Mouse (Mus musculus) mouse embryonic stem cell (cell line): ENCODE data around the gene Aox4.

Source experiments
- in situ Hi-C, 2 experiments: fragments of 300-500 bp; cut with MboI; formaldehyde crosslinking; loops; 1 replicate in 1 of 2; 3 replicates in 1 of 2; pipeline ENCODE4 v1.14.3; 2019 to 2020; ENCODE audit warnings: low sequenced_read_pairs in 2 of 2, low pct_unique_long_range_greater_than_20kb in 1 of 2, mixed read lengths in 1 of 2; ENCODE audit not compliant: unreplicated experiment in 1 of 2

The Aox4 gene

DNA sequence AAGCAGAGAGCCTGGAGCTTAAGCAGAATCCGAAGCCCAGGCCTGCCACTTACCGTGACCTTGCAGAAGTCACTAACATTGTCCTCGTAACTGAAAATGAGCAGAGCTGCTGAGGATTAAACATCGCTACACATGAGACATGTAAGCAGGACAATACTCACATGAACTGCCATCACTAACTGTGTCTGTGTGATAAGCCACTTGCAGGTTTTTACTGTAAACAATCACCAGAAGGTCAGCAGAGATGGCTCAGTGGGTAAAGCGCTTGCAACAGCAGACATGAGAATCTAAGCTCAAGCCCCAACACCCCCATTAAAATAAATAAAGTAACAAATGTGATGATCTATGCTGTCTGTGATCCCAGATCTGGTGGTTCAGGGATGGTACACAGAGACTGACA is 28.2 kb downstream of the Aox4 start:
- in situ Hi-C loops, result no loop called here

DNA sequence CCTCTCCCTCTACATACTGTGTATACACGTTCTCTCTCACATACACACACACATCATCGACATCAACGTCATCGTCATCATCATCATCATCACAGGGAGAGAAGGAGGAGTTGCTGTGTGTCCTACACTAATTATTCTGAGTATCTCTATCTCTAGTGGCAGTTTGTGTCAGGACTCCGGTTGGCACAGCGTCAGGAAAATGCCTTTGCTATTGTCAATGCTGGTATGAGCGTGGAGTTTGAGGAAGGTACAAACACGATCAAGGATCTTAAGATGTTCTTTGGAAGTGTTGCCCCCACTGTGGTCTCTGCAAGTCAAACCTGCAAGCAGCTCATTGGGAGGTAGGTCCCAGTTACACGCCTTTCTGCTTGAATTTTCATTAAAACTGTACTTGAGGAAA is 28.8 kb downstream of the Aox4 start:
- in situ Hi-C loops, result no loop called here

DNA sequence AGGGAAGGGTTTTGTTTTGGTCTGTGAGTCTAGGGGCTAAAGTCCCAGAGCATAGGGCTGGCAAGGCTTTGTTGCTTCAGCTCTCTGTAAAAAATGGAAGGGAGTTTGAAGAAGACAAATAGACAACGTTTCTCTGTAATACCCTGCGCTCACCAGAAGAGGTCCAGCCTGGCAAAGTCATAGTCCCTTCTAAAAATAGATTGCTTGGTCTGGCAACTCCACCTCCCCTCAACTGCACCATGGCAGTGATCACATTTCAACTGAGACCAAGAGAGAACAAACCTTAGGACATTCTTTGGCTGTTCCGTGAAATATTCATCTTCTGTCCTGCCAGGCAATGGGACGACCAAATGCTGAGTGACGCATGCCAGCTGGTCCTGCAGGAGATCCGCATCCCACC is 30.1 kb downstream of the Aox4 start:
- in situ Hi-C loops, result no loop called here

DNA sequence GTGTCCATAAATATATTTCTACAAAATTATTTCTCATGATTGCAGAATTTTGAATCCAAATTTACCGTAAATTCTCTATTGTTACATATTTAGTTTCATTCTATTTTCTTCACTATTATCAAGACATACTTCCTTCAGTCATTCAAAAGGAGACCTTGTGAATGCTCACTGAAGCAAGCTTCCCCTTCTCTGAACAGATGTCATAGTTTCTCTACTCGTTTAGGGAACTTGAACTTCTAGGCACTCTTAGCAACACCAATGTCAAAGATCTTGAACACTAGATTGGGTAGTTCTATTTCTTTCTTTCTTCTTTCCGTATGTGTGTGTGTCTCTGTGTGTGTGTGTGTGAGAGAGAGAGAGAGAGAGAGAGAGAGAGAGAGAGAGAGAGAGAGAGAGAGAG is 34.3 kb downstream of the Aox4 start:
- in situ Hi-C loops, result no loop called here

DNA sequence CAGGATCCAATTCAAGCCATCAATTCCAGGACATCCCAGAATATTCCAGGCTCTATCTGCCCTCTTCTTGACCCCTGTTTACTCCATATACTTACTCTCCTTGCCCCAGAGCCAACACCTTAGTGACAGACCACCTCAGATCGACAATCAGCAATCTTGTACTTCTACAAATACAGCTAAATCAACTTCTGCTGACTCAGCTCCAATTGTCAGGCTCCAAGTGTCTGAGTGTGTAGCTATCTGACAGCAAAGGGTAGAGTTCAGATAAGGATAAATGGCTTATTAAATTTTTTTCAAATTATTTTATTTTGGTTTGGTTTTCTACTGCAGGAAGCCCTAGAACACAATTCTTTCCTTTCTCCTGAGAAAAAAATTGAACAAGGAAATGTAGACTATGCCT is 38.3 kb downstream of the Aox4 start:
- in situ Hi-C loops, result no loop called here

DNA sequence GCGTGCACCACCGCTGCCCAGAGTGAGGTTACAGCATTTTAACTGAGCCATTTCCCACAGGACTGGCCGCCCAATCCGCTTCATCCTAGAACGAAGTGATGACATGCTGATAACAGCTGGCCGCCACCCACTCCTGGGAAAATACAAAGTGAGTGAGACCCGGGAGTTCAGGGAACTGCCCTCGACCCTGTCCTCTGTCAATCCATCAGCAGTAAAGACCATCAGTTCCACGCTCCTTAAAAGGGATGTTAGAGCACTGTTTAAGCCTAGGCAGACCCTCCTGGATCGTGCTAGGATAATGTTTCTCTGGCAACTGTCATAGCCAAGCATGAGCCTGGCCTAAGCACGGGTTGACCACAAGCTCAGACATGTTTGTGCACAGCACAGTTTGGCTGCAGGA is 43.3 kb downstream of the Aox4 start:
- in situ Hi-C loops, result no loop called here

DNA sequence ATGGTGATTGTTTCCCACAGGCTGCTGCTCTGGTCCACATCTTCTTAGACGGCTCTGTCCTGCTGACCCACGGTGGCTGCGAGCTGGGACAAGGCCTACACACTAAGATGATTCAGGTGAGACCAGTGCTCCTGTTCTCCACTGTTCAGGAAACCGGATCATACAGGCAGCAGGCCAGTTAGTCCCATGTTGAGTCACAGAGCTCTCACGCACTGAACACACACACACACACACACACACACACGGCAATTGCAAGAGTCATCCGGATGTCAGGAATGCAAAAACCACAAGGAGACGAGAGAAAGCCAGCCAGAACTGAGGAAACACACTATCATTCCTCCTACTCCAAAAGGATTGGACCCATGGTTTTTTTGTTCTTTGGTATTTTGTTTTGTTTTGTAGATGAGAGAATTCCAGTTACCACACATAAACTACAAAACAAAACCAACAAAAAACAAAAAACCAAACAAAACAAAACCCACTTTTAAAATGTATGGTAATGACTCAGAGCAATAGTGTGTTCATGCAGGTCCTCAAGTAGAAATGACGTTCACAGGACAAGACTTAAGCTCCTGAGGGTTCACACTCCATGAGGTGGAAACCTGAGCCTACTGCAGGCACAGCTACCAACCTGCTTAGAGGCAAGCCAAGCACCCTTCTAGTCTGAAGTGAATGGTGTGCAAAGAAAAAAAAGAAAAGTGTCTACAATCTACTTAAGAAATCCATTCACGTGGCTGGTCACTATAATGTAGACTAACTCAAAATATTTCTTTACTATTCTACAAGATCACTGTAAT is 47.2 kb downstream of the Aox4 start:
- in situ Hi-C loops, result no loop called here

DNA sequence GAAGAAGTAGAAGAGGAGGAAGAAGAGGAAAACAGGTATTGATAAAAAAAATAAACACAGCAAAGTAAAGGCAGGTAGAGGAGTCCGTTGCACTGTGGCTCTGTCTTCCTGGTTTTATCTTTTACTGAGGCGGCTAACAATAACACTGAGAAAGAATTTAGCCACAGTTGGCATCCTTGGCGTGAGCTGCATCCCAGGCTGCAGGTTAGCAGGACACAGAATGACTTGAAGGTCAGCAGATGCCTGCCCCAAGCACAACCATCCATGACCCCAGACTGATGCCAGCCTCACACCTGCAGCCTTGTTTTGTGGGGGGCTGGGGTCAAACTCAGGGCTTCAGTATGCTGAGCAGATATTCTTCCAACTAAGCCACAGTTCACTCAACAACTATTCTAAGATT is 50.1 kb downstream of the Aox4 start:
- in situ Hi-C loops, result no loop called here

DNA sequence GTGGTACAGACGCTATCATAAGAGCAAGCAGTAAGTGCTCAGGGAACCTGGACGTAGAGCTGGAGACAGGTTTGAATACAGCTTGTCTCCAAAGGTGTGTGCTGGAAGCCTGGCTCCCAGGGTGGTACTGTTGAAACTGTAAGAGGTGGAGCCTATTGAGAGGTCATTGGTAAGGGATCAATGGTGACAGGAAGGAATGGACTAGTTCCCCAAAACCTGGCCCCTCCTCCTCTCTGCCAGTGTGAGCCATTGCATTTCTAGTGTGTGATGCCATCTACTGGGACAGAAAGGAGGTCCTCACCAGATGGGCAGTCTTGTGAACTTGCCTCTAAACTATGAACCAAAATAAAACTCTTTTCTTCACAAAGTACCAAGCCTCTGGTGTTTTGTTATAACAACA is 58.0 kb downstream of the Aox4 start:
- in situ Hi-C loops, result no loop called here

DNA sequence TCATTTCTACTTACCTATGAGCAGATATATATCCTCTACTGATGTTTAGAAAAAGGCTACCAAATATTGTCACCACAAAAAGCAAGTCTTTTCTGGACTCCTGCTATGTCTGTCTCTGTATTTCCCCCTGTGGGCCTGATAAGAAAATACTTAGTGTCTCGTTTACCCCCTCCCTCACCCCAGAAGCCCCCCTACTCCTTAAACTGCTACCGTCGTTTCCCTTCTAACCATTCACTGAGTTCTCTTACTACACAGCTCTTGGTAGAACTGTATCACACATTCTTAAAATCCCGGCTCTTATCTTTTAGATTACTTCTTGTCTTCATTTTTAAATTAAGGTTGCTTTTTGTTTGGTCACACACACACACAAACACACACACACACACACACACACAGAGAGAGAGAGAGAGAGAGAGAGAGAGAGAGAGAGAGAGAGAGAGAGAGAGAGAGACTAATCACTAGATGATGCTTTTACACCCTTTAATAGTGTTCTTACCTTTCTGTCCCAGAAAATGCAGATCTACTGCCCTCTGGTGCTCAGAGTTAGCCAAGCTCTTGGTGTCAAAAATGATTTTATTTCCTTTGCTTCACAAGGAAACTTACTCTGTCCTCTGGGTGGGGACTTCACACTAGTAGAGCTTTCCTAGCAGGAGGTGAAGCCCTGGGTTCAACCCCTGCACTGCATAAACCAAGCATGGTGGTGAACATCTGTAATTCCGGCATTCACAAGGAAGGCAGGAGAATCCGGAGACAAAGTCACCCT is 60.8 kb downstream of the Aox4 start:
- in situ Hi-C loops, result loop anchor here in 1 of 2 experiments (5.0 kb wide), 1 partner anchor 114 kb away; no protein-coding TSS in a partner anchor

DNA sequence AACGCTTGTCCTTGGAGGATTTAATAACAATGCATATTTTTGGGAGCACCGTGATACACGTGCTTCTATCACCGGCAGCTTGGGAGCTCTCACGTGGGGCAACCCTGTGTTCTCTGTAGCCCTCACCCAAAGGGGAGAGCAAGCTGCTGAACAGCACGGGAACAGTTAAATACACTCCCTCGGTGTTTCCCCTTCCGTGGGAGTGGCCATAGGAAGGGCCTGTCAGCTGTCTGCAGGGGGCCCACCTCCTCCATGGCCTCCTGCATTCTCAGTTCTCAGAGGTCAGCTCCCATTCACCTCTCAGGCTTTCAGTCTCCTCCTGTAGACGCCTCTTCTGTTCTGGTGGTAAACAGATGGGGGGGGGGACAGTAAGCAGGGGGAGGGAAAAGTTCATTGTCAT is 65.7 kb downstream of the Aox4 start:
- in situ Hi-C loops, result loop anchor here in 1 of 2 experiments (25.0 kb wide), 1 partner anchor 864 kb away; the partner anchor contains the start of genes Maip1 and Tyw5

DNA sequence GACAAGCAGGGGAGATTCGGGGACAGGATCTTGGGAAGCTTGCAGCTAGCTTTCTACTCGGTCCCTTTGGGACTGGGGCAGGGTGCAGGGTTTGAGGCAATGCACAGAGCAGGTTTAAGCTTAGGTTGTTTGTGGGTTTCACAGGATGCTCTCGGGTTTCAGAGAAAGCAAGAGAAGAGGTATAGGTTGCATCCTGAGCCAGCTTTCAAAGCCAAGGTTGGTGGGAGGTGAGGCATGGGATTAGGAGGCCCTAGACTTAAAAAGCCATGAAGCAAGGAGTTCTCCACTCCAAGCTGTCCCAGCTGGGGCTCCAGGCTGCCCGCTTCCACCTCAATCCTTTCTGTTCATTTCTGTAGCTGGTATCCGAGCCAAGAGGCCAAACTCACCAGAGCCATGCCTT is 67.8 kb downstream of the Aox4 start, which contains the start of gene Aox2:
TSS of gene Aox2 (plus strand) at position 301 of the 400 bp plus-strand sequence.
- in situ Hi-C loops, result loop anchor here in 1 of 2 experiments (25.0 kb wide), 1 partner anchor 866 kb away; the partner anchor contains the start of genes Maip1 and Tyw5

DNA sequence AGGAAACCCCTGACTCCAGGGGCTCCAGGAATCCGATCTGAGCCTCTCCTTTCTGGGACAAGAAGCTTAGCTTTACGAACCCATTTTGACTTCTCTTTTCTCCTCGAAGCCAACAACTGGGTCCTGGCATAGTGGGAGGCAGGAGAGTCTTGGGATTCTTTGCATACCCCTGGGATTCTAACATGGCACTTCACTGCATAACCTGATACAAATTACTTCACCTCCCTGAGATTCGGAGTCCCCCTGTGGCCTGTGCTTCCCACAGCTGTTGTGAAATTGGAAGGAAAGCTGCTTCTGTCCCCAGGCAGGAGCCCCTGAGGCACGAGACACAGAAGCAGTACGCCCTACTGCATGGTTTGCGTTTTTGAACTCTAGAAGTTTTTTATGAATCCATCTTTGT is 68.3 kb downstream of the Aox4 start:
- in situ Hi-C loops, result loop anchor here in 1 of 2 experiments (25.0 kb wide), 1 partner anchor 866 kb away; the partner anchor contains the start of genes Maip1 and Tyw5

DNA sequence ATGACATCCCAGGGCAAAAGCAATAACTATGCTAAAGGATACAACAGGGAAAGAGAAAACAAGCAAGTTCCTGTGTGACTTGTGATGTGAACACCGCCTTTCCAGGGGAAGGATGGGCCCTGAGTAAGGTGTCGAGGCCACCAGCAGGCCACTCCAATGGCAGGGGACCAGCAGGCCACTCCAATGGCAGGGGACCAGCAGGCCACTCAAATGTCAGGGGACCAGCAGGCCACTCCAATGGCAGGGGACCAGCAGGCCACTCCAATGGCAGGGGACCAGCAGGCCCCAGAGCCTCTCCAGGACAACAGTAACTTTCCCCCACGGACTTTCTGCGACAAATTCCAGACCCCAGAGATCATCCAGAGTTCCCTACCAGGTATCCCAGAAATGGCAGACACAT is 70.2 kb downstream of the Aox4 start:
- in situ Hi-C loops, result loop anchor here in 1 of 2 experiments (25.0 kb wide), 1 partner anchor 868 kb away; the partner anchor contains the start of genes Maip1 and Tyw5

DNA sequence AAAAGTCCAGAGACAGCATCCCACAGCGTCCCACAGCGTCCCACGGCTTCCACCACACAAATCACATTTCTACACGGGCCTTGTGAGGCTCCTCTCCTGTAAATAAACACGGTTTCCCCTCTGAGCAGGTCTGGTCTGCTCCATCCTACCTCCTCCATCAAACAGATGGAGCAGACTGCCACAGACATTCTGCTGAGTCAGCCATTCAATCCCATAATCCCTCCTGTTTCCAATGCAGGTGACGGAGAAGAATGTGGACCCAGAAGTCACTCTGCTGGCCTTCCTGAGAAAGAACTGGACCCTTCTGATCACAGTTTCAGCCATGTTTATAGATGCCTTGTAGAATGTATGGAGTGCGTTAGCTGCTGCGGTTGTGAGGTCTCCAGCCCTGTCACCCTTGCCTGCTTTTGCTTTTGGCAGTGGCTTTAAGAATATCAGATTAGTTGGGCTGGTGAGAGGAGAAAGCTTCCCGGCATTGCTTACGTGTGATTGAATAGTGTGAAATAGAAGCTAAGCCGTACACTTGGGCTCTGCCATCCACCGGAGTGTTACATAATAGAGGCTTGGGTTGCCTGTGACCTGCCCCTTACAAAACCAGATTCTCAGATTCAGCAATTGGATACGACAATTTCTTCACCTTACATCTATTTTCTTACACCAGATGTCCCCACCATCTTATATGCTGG is 70.9 kb downstream of the Aox4 start:
- in situ Hi-C loops, result loop anchor here in 1 of 2 experiments (25.0 kb wide), 1 partner anchor 869 kb away; the partner anchor contains the start of genes Maip1 and Tyw5

DNA sequence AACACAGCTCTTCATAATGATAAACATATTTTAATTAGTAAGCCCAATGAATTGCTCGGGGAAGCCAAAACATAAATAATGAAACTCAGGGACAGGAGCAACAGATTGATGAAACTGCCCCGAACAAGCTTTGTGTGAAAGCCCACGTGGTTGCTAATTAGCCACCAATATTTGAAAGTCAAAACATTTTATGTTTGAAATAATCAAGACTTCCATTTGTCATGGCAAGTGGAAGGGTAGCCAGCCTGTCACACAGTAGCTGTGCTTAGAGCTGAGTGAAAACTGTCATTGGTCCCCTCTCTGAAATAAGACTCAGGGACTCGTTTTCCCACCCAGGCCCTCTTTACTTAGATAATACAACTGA is 71.4 kb downstream of the Aox4 start:
- in situ Hi-C loops, result loop anchor here in 1 of 2 experiments (25.0 kb wide), 1 partner anchor 869 kb away; the partner anchor contains the start of genes Maip1 and Tyw5

DNA sequence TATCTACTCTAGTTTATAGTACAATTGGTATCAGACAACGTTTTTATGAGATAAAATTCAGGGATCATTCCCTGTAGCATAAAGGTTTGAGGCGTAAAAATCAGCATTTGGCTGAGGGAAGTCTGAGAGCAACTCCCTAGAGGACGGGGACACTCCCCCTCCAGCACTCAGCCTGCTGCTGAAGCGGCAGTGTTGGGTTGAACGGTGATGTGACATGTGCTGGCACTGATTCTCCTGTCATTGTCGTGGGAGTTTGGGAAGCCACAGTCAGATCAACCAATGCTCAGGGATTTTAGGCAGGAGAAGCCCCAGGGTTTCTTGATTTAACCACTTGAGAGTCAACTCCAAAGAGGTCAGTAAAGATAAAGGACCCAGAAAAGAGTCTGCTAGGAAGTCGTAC is 74.3 kb downstream of the Aox4 start:
- in situ Hi-C loops, result loop anchor here in 1 of 2 experiments (25.0 kb wide), 1 partner anchor 872 kb away; the partner anchor contains the start of genes Maip1 and Tyw5

DNA sequence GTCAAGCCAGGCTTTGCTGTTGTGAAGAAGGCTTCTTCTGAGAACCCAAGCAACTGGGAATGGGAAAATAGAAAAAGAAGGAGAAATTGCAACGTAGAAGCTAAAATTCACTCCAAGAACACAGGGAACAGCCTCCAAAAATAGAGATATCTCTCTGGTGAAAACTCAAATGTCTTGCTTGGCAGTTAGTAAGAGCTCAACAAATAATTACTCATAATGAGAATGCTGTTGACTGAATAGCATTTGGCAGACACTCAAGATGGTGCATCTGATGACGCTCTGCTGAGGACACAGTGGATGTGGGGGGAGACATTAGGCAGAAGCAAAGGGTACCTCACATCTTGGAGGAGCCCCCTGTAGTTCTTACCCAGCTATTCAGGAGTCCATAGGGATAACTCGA is 77.9 kb downstream of the Aox4 start:
- in situ Hi-C loops, result loop anchor here in 1 of 2 experiments (25.0 kb wide), 1 partner anchor 876 kb away; the partner anchor contains the start of genes Maip1 and Tyw5
